Mouse (Mus musculus) right cerebral cortex, postnatal 10 days (tissue): ENCODE data around the gene St3gal3.
A peak's percentile ranks its signal among the peaks of the same experiment; 100 is the strongest.

ENCODE experiments used
- DNase-seq, 2 experiments: peaks; one replicate each; pipeline ENCODE4 v3.0.0; 2021; ENCODE audit warnings: low spot score in 2 of 2

Gene St3gal3

GRCm38 (mm10) chr4:118134485-118135365 is at the start of gene St3gal3:
Gene St3gal3 (minus strand): TSS chr4:118134914.
- DNase-seq = peak; percentile 99

GRCm38 (mm10) chr4:118180301-118181080 is 45.8 kb upstream of the St3gal3 start:
- no peak for DNase-seq

GRCm38 (mm10) chr4:118179467-118180300 is 45.0 kb upstream of the St3gal3 start, which contains the start of gene Kdm4a:
Gene Kdm4a (minus strand): TSS chr4:118180043.
- DNase-seq = peak; percentile 97 to 98

DNA sequence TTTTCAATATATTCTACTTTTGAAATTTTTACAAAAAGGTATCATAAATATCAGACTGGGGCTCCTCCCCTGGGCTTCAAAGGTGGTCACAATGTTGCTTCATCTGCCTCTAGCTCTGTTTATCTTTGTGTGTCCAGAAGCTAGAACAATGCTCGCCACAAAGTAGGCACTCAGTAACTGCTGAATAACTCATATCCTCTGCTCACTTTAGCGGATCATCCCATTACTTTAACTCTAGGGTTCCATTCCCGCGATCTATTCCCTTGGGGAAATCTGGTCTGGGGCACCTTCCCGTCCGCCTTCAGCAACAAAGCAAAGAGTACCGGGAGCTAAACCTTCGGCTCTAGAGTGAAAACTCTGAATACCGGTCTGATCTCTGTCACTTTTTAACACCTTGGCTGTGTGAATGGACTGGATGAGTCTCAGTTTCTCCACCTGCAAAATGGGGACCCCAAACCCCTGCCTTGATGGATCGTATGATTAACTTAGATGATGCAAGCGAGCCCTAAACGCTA is 44.3 kb upstream of the St3gal3 start:
- no peak for DNase-seq

DNA sequence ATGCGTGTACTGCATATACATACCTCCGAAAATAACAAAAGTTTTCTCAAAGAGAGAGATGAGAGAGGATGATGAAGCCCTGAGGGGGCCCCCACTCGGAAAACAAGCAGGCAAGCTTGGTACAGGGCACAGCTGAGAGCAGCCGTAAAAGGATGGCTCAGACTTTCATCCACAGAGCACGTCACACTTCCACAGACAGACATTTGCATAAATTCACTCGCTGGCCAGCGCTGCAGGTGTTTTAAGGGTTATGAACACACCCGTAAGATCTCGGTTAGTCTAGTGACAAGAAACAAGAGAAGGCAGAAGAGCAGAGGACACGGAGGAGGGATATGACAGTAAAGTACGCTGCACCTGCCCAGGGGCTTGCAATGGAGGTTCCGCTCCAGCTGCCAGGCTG is 37.7 kb upstream of the St3gal3 start:
- no peak for DNase-seq

- no peak for DNase-seq
Measured at GRCm38 (mm10) chr4:118171006-118171405, 36.3 kb upstream of the St3gal3 start.

DNA sequence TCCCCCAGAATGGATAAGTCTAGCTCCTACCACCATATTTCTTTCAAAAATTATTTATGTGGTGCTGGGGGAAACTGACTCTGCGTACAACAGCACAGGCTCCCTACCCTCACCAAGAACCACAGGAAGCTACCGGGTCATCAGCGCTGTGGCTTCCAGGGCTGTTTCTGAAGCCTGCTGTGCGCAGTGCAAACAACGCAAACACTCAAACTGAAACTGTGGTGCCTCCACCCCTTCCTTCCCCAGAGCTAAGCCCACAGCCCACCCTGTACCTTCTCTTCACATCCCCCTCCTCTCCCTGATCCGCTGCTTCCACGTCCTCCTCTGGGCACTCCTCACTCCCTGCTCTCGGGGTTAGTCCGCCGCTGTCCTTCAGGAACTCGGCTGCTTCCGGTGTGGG is 27.4 kb upstream of the St3gal3 start:
- DNase-seq = no peak

GRCm38 (mm10) chr4:118157666-118158065 is 23.0 kb upstream of the St3gal3 start:
- no peak for DNase-seq

GRCm38 (mm10) chr4:118156559-118156958 is 21.8 kb upstream of the St3gal3 start:
- no peak for DNase-seq

GRCm38 (mm10) chr4:118154889-118155288 is 20.2 kb upstream of the St3gal3 start:
- no peak for DNase-seq

DNA sequence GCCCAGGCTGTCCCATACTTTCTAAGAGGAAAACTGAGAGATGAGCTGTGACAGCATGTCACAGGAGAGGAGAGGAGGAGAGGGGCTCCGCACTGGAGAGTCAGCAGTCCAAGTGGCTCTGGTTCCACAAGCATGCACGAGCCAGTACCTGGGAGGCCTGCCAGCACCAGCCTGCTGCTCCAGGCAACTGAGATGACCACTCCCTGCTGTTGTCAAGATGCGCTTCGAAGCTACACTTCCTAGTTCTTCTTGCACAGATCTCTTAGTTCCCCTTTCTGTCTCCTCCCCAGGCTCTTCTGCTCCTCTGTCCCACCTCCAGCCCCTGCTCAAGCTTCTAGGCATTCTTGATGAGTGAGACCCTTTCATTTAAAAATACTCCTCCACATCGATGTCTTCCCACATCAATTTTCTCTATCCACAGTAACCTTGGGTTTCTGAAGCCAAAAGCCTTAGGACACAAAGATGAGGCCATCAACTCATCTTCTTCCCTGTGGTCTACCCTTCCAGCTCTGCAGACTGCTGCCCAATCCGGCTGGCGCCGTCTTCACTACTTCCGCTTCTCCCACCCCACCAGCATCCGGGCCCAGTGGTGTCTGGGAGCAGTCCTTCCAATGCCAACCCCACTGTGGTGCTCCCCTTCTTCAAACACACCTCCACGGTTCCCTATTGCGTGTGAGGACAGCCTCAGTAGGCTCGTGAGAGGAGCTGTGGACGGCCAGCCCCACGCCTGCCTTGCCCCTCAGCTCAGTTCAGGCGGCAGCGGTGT is 17.5 kb upstream of the St3gal3 start:
- peak; percentile 73 to 77 for DNase-seq

- no peak for DNase-seq
Measured at GRCm38 (mm10) chr4:118150804-118151203, 16.1 kb upstream of the St3gal3 start.

DNA sequence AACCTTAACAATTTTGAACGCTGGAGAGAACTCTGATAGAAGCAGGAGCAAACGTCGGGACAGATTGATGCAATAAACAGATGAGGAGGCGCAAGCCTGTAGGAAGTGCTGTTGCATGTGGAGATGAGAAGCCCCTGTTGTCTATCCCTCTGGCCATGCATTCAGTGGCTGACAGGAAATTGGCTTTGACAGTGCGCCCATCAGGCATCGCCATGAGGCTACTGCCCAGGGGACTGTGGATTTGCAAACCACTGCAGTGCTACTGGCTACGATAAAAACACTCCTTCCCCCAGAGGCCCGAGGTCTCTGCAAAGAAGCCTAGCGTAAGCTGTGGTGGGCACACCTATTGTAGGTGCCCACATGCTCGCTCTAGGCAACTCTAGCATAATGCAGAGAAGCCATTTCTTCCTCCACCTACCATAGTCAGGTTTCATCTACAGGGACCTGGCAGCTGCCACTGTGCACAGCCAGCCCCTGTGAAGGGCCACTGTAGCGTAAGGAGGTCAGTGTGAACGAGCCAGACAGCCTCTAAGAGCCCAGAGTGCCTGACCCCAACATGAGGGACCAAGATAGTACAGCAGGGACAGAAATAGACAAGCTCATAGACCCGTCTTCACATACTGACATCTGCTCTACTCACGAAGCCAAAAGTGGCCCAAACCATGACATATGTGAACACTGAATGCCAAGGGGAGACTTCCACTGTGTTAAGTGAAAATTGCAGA is 15.4 kb upstream of the St3gal3 start:
- DNase-seq = no peak

DNA sequence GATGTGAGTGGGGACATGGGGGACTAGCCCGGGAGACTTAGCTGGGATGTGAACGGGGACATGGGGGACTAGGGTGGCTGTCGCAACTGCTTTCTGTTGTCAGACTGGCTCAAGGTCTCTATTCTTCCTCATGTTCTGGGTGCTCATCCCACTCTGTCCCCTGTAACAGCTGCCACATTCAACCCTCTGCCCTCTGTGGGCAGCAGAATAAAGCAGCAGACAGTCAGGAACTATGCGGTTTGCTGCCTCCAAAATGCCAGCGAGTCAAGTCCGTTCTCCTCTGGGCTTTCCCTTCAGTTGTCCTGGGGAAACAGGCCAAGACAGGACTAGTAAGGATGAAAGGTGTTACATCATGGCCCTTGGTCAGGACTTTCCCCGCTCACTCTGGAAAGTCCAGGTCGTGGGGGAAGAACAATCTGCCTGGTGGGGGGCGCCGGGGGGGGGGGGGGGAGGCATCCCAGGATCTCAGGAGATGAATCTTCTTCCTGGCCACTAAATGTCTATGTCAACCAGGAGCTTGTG is 14.4 kb upstream of the St3gal3 start:
- no peak for DNase-seq

- DNase-seq = no peak
Measured at GRCm38 (mm10) chr4:118148317-118148687, 13.6 kb upstream of the St3gal3 start.

DNA sequence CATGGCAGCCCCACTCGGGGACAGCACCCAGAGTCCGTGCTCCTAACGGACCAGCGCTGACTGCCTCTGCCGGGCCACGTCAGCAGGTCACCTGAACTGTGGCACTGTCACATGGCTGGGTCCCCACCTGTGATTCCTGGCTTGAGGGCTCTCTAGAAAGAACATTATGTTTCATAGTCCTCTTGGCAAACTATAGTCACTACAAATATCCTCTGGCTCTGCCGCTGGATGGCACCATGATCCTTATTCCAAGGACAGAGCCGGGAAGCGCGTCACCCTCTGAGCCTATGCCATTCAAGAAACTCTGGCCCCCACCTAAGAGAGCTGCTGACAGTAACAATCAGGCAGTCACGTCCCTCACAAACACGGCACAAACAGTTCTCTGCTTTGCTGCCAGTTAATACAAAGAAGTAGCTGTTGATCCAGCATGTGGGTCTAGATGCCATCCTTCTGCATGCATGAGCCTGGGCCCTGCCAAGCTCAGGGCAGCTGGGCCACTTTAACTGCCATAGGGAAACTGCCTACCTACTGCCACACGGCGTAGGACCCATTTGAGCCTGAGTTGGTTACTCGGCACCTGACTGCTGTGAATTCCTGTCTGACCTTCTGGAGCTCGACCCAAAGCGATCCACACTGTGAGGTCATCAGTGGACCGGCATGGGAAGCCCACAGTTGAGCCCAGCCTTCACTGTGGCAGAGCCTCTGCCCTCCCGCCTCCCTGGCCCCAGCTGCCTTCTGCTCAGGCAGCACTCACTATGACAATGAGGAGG is 13.0 kb upstream of the St3gal3 start:
- no peak for DNase-seq

DNA sequence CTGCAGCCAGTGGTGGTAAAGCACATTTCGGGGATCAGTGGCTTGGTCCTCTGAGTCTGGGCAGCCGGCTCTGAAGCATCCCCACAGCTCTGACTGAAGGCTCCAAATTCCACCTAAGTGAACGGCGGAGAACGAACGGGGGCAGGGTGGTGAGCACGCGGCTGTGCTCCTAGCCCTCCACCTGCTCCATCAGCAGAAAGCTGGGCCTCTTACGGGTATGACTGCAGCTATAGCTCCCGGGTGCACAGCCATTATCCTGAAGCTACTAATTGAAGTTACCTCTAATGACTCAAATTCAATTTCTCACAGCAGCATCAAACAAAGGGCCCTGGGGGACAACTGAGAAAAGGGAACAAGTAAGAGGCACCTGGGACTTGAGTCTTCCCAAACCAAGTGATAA is 12.4 kb upstream of the St3gal3 start:
- DNase-seq = no peak

- no peak for DNase-seq
Measured at GRCm38 (mm10) chr4:118144324-118144723, 9.6 kb upstream of the St3gal3 start.

- no peak for DNase-seq
Measured at GRCm38 (mm10) chr4:118143679-118144078, 9.0 kb upstream of the St3gal3 start.
